Mouse (Mus musculus) c-Kit-negative CD71-positive TER-119-positive erythroid progenitor cells, embryonic 14.5 days (primary cell): ENCODE data around the gene Olfr764-ps1.
"Not testable (repeated sequence)": the region's sequence is repeated elsewhere in the genome, so short reads cannot be mapped to it uniquely, and the experiment has no call there.

ENCODE experiments used
- DNase-seq: peaks from one replicate; pipeline ENCODE4 v3.0.0-alpha.2; 2013; ENCODE audit warnings: low read depth, low spot score

The Olfr764-ps1 gene

DNA sequence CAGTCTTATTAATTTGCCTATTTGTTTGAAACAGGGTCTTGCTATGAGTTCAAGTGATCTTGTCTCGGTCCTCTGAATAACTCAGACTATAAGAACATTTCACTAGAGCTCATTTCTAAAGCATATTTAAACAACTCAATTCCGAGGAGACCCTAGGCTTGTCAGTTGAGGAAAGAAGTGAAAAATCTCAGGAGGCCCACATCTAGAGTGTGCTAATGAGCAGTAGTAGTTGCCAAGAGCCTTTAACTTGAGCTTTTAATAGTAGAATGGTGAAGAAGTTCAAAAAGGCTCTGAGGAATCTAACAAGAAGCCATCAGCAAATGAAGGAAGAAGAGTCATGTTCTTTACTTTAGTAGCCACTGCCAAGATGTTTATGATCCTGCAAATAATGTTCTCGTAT is at the start of gene Olfr764-ps1:
Olfr764-ps1 (minus strand) TSS at position 101 of the 400 bp plus-strand sequence.
- DNase-seq: no peak

DNA sequence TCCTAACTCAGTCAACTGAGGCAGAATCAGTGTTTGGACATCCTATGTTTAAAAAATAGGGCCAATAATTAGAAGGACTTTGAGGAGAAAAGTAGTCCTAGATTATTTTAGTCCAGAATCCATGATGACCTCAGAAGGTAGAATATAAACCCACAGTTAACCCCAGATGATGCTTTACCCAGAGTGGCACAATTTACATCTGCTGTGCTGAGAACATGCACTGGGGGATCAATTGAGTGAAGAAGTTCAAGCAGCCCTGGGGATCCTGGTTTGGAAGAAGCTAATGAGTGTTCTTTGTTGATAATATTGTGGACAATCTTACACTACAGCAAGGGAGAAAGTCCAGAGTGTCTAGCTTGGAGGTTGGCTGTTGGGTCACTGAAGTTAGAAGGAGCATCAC is 43.1 kb upstream of the Olfr764-ps1 start, which contains the start of gene Olfr767:
Olfr767 (minus strand) TSS at position 101 of the 400 bp plus-strand sequence.
- DNase-seq: not testable (repeated sequence)

DNA sequence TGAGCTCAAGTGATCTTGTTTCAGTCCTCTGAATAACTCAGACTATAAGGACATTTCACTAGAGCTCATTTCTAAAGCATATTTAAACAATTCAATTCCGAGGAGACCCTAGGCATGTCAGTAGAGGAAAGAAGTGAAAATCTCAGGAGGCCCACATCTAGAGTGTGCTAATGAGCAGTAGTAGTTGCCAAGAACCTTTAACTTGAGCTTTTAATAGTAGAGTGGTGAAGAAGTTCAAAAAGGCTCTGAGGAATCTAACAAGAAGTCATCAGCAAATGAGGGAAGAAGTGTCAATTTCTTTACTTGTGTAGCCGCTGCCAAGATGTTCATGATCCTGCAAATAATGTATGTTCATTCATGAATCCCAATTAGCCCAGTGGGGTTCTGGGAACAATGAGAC is 29.2 kb upstream of the Olfr764-ps1 start, which contains the start of gene Olfr766-ps1:
Olfr766-ps1 (minus strand) TSS at position 101 of the 400 bp plus-strand sequence.
- DNase-seq: no peak

DNA sequence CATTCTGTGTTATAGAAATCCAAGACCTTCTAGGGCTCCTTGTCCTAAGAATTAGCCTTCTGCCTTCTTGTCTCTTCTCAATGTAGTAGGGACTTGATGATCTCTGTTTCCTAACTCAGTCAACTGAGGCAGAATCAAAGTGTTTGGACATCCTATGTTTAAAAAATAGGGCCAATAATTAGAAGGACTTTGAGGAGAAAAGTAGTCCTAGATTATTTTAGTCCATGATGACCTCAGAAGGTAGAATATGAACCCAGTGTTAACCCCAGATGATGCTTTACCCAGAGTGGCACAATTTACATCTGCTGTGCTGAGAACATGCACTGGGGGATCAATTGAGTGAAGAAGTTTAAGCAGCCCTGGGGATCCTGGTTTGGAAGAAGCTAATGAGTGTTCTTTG is 10.2 kb upstream of the Olfr764-ps1 start, which contains the start of gene Olfr765:
Olfr765 (minus strand) TSS at position 101 of the 400 bp plus-strand sequence.
- DNase-seq: not testable (repeated sequence)

DNA sequence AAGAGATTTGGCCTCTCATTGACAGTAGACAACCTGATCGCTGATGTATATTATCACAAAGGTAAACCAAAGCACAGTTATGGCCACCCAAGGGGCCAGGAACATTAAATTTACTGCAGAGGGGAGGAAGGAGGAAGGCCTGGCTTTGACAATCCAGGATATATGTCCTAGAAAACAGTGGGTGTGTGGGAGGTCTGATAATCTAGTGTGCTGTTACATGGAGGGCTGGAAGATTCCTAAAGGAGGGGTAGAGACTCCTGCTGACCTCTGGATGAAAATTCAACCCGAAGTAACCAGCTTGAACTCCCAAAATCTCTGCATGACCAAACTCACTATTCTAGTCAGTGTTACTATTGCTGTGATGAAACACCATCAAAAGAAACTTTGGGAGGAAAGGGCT is 11.4 kb downstream of the Olfr764-ps1 start:
- DNase-seq: no peak

DNA sequence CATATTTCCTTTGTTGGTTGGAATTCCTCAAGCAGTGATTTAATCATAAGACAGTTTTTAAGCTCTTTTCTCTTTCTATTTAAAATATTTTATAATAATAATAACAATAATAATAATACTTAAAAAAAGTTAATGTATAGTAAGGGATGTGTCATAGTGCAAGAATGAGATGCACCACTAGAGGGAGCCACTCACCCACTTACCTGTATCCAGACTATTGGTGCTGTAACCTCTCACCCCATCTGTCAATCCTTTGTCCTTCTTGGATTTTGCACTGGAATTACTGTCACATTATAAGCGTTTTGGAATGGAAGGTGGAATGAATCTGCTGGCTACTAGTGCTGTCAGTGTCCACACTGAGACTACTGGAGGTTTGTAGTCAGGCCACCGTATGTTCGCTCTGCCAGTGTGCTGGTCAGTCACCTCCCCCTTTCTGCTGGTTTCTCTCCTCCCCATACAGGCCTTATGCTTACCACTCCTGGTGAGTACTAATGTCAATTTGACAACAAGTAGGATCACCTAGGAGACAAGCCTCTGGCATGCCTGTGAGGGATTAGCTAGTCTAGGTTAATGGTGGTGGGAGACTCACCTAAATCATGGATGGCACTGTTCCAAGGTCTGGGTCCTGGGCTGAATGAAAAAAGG is 13.6 kb downstream of the Olfr764-ps1 start:
- peak; percentile 29 for DNase-seq

DNA sequence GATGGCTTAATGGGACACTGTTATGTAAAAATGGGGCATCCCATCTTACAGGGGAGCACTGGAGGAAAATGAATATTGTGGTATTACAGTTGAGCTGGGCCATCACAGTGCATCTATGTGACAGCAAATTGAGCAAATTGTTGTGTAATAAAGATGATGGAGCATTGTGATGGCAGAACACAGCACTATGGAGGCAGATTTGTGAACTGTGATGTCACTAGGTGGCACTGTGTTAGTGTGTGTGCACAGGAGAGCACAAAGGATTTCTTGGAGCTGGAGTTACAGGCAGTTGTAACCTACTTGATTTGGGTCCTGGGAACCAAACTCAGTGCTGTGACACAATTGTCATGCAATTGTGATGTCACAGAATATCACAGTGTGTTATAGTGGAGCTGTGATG is 16.4 kb downstream of the Olfr764-ps1 start:
- no peak for DNase-seq

DNA sequence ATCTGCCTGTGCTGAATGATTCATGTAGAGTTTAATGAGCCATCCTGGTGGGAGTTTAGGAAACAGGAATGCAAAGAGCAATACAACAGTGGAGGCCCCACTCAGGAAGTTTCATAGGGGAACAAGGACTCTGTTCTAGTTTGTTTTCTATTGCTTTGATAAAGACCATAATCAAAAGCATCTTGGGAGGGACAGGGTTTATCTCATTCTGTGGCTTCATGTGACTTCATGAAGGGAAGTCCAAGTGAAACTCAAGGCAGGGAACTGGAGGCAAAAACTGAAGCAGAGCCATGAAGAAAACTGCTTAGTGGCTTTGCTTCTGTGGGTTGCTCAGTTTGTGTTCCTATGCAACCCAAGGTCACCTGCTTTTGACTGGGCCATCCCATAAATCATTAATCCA is 25.2 kb downstream of the Olfr764-ps1 start:
- DNase-seq: no peak

DNA sequence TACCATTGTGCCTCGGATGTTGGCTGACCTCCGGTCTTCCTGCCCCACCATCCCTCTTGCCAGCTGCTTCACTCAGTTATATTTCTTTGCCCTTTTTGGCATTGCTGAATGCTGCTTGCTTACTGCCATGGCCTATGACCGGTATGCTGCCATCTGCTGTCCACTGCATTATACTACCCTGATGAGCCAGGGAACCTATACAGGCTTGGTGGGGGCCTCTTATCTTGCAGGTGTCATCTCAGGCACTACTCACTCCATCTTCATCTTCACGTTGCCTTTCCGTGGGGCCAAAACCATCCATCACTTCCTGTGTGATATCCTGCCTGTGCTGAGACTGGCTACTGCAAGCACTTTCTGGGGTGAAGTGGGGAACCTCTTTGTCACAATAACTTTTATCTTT is 28.2 kb downstream of the Olfr764-ps1 start:
- DNase-seq: not testable (repeated sequence)

DNA sequence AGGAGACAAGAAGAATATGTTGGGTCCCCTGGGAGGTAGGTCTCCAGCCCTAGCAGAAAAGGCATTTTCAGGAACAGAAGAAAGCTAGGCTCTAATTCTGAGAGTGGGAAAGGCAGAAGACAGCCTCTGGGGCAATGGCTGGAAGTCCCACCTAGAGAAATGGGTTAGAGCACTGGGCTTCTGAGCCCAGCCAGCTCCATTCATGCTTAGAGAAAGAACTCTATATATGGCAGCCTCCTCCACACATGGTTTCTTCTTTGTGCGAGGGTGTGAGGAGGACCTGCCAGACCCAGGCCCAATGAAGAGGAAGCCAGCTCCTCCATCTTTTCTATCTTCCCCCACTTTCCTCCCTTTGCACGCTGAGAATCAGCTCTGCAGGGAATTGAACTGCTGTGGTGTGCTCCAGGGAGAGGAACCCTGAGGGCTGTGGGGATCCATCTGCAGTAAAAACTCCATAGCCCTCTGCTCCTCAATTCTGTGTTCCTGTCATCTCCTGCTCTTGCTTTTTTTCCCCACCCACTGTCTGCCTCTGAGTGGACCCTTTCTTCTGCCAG is 29.3 kb downstream of the Olfr764-ps1 start, which contains the start of gene Olfr763:
Olfr763 (plus strand) TSS at position 504 of the 554 bp plus-strand sequence.
- no peak for DNase-seq

DNA sequence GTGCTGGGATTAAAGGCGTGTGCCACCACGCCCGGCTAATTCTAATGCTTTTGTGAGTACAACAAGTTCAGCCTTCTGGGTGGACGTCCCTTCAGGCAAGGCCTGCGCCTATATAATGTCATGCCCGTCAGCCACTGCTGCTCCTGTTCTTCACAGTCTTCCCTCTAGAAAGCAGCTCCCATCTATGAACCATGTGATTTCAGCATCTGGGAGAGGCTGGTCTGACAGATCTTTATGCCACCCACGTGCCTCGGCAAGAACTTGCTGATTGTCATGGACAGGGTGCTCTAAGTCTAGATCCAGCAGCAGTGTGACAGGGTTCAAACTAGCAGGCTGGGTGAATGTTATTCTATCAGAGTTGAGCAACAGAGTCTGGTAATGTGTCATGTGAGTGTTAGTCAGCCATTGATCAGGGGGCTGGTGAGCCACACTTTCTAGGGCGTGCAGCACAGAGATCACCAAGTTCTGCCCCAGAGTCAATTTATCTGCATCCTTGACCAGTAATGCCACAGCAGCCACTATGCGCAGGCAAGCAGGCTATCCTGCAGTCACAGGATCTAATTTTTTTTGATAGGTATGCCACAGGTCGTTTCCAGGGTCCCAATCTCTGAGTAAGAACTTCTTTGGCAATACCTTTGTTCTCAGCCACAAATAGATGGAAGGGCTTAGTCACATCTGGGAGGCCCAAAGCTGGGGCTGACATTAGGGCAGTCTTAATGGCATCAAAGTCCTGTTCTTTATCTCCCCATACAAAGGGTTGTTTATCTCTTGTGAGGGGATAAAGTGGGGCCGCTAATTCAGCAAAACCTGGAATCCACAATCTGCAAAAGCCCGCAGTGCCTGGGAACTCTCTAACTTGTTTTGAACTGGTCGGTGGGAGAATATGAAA is 35.4 kb downstream of the Olfr764-ps1 start:
- DNase-seq: no peak

DNA sequence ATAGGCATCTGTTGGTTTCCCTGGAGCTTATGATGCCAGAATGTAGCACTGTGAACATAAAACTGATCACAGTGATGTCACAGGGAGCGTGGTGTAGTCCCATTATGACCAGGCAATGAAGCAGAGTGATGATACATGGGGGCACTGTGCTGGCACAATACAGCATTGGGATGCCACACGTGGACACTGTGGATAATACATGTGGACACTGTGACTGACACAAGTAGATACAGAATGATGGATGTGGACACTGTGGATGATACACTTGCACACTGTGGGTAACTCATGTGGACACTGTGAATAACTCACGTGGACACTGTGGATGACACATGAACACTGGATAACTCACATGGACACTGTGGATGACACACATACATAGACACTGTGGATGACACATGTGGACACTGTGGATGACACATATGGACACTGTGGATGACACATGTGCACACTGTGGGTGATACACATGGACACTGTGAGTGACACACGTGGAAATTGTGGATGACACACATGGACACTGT is 43.1 kb downstream of the Olfr764-ps1 start:
- no peak for DNase-seq

DNA sequence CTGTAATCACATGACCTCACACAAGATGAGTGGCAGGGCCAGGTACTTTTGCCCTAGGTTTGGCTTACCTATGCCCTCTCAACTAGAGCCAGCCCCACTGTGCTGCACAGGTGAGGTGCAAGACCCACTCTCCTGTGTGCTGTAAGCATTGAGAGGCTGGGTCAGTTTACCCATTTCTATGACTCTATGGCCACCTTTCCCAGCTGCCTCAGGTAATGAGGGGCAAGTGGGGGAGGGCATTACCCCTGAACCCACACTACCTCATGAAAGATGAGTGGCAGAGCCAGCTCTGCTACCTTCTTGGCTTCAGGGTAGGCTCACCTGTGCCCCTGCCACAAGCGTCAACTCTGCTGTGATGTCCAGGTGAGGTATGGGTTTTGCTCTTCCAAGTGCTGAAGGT is 43.9 kb downstream of the Olfr764-ps1 start:
- DNase-seq: no peak

DNA sequence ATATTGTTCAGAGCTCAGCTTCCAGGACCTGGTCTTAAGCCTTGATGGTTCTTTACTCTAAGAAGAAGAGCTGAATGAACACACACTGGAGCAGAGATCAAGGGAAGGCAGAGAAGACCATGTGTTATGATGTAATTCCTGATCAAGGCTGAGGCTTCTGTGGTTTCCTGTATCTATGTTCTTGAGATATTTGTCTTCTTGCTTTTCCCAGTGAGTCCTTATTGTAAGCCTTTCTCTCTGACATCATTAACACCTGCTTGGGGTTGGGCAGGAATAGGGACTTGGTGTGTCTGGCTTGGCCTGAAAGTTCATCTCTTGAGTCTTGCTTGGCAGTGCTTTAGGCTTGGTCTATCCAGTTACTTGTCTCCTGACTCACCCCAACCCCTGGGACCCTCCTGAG is 48.7 kb downstream of the Olfr764-ps1 start:
- no peak for DNase-seq

DNA sequence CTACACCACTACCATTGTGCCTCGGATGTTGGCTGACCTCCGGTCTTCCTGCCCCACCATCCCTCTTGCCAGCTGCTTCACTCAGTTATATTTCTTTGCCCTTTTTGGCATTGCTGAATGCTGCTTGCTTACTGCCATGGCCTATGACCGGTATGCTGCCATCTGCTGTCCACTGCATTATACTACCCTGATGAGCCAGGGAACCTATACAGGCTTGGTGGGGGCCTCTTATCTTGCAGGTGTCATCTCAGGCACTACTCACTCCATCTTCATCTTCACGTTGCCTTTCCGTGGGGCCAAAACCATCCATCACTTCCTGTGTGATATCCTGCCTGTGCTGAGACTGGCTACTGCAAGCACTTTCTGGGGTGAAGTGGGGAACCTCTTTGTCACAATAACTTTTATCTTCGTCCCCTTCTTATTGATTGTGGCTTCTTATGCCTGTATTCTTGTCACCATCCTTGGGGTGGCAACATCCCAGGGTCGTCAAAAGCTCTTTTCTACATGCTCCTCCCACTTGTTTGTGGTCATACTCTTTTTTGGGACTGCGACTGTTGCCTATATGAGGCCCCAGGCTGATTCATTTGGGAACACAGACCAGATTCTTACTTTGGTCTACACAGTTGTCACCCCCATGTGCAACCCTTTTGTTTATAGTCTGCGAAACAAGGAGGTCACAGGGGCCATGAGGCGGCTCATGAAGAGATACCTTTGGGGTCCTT is 49.4 kb downstream of the Olfr764-ps1 start:
- DNase-seq: not testable (repeated sequence)

DNA sequence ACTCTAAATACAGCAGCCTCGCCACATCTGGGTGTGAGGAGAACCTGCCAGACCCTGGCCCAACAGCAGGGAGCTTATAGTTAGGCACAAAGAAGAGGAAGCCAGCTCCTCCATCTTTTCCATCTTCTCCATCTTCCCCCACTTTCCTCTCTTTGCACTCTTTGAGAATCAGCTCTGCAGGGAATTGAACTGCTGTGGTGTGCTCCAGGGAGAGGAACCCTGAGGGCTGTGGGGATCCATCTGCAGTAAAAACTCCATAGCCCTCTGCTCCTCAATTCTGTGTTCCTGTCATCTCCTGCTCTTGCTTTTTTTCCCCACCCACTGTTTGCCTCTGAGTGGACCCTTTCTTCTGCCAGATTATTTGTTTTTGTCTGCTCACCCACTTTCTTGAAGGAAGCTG is 50.6 kb downstream of the Olfr764-ps1 start, which contains the start of gene Olfr9:
Olfr9 (plus strand) TSS at position 301 of the 400 bp plus-strand sequence.
- not testable (repeated sequence) for DNase-seq
